Mouse (Mus musculus) liver, adult (tissue): ENCODE results near the gene Sesn1.

Experiments
- GATA4 ChIP-seq: IDR thresholded peaks from 2 replicates; pipeline ENCODE4 v1.6.1; 2014; ENCODE audit warnings: mild to moderate bottlenecking, low read length; ENCODE audit not compliant: insufficient replicate concordance

The Sesn1 gene

GRCm38 (mm10) chr10:41832191-41832590, 22.5 kb downstream of the Sesn1 start:
- no peak for TF ChIP-seq GATA4

GRCm38 (mm10) chr10:41834131-41834530, 24.4 kb downstream of the Sesn1 start:
- TF ChIP-seq GATA4: no peak

GRCm38 (mm10) chr10:41838911-41839310, 29.2 kb downstream of the Sesn1 start:
- no peak for TF ChIP-seq GATA4

GRCm38 (mm10) chr10:41847737-41848136, 38.0 kb downstream of the Sesn1 start:
- no peak for TF ChIP-seq GATA4

GRCm38 (mm10) chr10:41848721-41849120, 39.0 kb downstream of the Sesn1 start:
- no peak for TF ChIP-seq GATA4

- TF ChIP-seq GATA4: no peak
Observed at GRCm38 (mm10) chr10:41859820-41860219, 50.1 kb downstream of the Sesn1 start.

GRCm38 (mm10) chr10:41860275-41860688, 50.5 kb downstream of the Sesn1 start:
- no peak for TF ChIP-seq GATA4

- TF ChIP-seq GATA4: no peak
Observed at GRCm38 (mm10) chr10:41863053-41863452, 53.3 kb downstream of the Sesn1 start.

- no peak for TF ChIP-seq GATA4
Observed at GRCm38 (mm10) chr10:41866069-41866837, 56.5 kb downstream of the Sesn1 start.

GRCm38 (mm10) chr10:41866838-41867154, 57.1 kb downstream of the Sesn1 start:
- TF ChIP-seq GATA4: no peak

- no peak for TF ChIP-seq GATA4
Observed at GRCm38 (mm10) chr10:41867956-41868355, 58.2 kb downstream of the Sesn1 start.

GRCm38 (mm10) chr10:41870101-41870500, 60.4 kb downstream of the Sesn1 start:
- TF ChIP-seq GATA4: no peak

GRCm38 (mm10) chr10:41871564-41871963, 61.8 kb downstream of the Sesn1 start:
- TF ChIP-seq GATA4: no peak

GRCm38 (mm10) chr10:41875624-41876023, 65.9 kb downstream of the Sesn1 start:
- TF ChIP-seq GATA4: no peak

GRCm38 (mm10) chr10:41878344-41878743, 68.6 kb downstream of the Sesn1 start:
- TF ChIP-seq GATA4: no peak

- TF ChIP-seq GATA4: no peak
Observed at GRCm38 (mm10) chr10:41879675-41880074, 69.9 kb downstream of the Sesn1 start.

GRCm38 (mm10) chr10:41880206-41880605, 70.5 kb downstream of the Sesn1 start:
- no peak for TF ChIP-seq GATA4

- no peak for TF ChIP-seq GATA4
Observed at GRCm38 (mm10) chr10:41880777-41881176, 71.0 kb downstream of the Sesn1 start.

GRCm38 (mm10) chr10:41881438-41881837, 71.7 kb downstream of the Sesn1 start:
- TF ChIP-seq GATA4: no peak
